Mouse (Mus musculus) lung, embryonic 16.5 days (tissue): ENCODE measurements at regions not wholly inside any gene's neighbourhood (a gene's known extent, or its start where the extent isn't known, plus 50 kb on each side); places are given as distances from the start of the nearest gene placed in this dataset.

Experiments
- ATAC-seq: fragments of 200-750 bp; cut with Nextera tagmentation; 2 replicates; pipeline ENCODE4 v1.8.0; 2017; ENCODE audit warnings: low read depth, mild to moderate bottlenecking, moderate library complexity
- H3K27ac ChIP-seq: fragments of 300-500 bp; sonication (generic); 2 replicates; pipeline ENCODE4 v1.5.1; 2014; ENCODE audit warnings: mild to moderate bottlenecking, control low read depth, low read length
- H3K27me3 ChIP-seq: fragments of 300-500 bp; sonication (generic); 2 replicates; pipeline ENCODE4 v1.6.1; 2014; ENCODE audit warnings: low read depth, low read length, mixed read lengths; ENCODE audit not compliant: control insufficient read depth, insufficient read depth
- H3K36me3 ChIP-seq: fragments of 300-500 bp; sonication (generic); 2 replicates; pipeline ENCODE4 v1.6.1; 2014; ENCODE audit warnings: low read length; ENCODE audit not compliant: control insufficient read depth, insufficient read depth
- H3K4me1 ChIP-seq: fragments of 300-500 bp; sonication (generic); replicated peaks from 2 replicates; pipeline ENCODE4 v1.6.1; 2014; ENCODE audit warnings: low read length, mixed read lengths; ENCODE audit not compliant: control insufficient read depth, insufficient read depth
- H3K4me2 ChIP-seq: fragments of 300-500 bp; sonication (generic); 2 replicates; pipeline ENCODE4 v1.6.1; 2014; ENCODE audit warnings: low read depth, low read length, control low read depth
- H3K4me3 ChIP-seq: fragments of 300-500 bp; sonication (generic); 2 replicates; pipeline ENCODE4 v1.5.1; 2014; ENCODE audit warnings: mild to moderate bottlenecking, low read length, control low read depth
- H3K9ac ChIP-seq: fragments of 300-500 bp; sonication (generic); 2 replicates; pipeline ENCODE4 v1.6.1; 2014; ENCODE audit warnings: low read length, control low read depth
- H3K9me3 ChIP-seq: fragments of 300-500 bp; sonication (generic); 2 replicates; pipeline ENCODE4 v1.6.1; 2016; ENCODE audit warnings: low read length; ENCODE audit not compliant: control insufficient read depth
- WGBS: fragments of 180-500 bp; shearing (Covaris S2); extraction: QIAGEN DNeasy Blood & Tissue Kit; methylation state at CpG from one replicate; pipeline ENCODE4 v1.1.7; 2014; 5-methylcytosine and 5-hydroxymethylcytosine counted together

DNA sequence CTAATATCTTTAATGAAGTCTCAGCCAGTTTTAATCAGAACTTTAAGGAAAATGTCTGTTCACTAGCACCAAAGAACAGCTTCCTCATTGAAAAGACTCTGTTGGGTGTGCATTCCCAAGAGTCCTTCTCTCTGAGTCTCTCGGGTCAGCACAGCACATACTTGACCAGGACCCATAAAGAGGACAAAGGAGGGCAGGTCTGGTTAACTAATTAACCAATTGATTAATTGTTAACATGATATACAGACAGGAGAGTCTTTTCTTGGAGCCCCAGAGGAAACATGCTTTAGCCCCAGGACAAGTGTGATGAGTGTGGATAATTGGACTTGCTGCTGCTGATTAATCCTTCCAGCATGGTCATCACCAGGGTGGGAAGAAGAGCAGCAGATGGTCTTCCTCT lies 93.7 kb downstream of the Gm12689 start:
- Histone ChIP-seq H3K36me3 (no peaks in the 10 kb centered on the region), H3K9me3 (no peaks in the 10 kb centered on the region), H3K27ac (no peak overlapping the region), H3K4me1 (no peaks in the 10 kb centered on the region), H3K4me3 (no peak overlapping the region), H3K27me3 (no peaks in the 10 kb centered on the region), H3K4me2 (no peak overlapping the region), H3K9ac (no peak overlapping the region)
- 72% methylated on average over 1 of the region's 1 CpGs for WGBS
- ATAC-seq = no peak

- H3K4me3 ChIP-seq = no peak overlapping the region
- no peaks in the 10 kb centered on the region for H3K36me3 ChIP-seq
- no peaks in the 10 kb centered on the region for H3K9me3 ChIP-seq
- no peak overlapping the region for H3K9ac ChIP-seq
- WGBS = 82% methylated on average over 5 of the region's 5 CpGs
- no peak overlapping the region for H3K27ac ChIP-seq
- no peak for ATAC-seq
- no peaks in the 10 kb centered on the region for H3K4me1 ChIP-seq
- no peak overlapping the region for H3K4me2 ChIP-seq
- H3K27me3 ChIP-seq = no peaks in the 10 kb centered on the region
These were observed 97.3 kb downstream of the Gm12689 start for GRCm38 (mm10) chr4:99392986-99393385.

- Histone ChIP-seq H3K27me3 (no peaks in the 10 kb centered on the region), H3K27ac (no peak overlapping the region), H3K36me3 (no peaks in the 10 kb centered on the region), H3K9ac (no peak overlapping the region), H3K4me3 (no peak overlapping the region), H3K4me1 (no peaks in the 10 kb centered on the region), H3K4me2 (no peak overlapping the region), H3K9me3 (no peaks in the 10 kb centered on the region)
- 62% methylated on average over 3 of the region's 3 CpGs for WGBS
- no peak for ATAC-seq
These were observed 98.5 kb downstream of the Gm12689 start for GRCm38 (mm10) chr4:99394244-99394643.

DNA sequence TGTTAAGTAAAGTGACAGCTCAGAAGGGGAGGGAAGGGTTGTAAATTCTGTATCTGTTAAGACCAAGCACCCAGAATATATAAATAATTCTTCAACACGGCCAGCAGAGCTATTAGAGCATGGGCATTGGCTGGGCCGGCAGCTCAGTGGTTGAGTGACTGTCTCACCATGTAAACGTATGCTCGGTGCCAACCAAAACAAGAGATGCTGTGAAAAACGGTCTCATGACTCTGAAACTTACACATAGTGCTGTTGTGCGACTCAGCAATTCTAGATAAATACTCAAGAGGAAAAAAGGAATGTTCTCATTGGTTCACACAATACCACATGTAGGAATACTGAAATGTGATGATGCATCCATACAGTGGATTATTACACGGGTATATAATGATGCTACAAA lies 111.8 kb downstream of the Gm12689 start:
- Histone ChIP-seq H3K4me3 (no peak overlapping the region), H3K4me2 (no peak overlapping the region), H3K27me3 (no peaks in the 10 kb centered on the region), H3K4me1 (no peaks in the 10 kb centered on the region), H3K36me3 (no peaks in the 10 kb centered on the region), H3K27ac (no peak overlapping the region), H3K9me3 (no peaks in the 10 kb centered on the region), H3K9ac (no peak overlapping the region)
- 67% methylated on average over 7 of the region's 7 CpGs for WGBS
- no peak for ATAC-seq

- 42% methylated on average over 1 of the region's 1 CpGs for WGBS
These were observed 127.7 kb downstream of the Gm12689 start for GRCm38 (mm10) chr4:99423449-99423848.

DNA sequence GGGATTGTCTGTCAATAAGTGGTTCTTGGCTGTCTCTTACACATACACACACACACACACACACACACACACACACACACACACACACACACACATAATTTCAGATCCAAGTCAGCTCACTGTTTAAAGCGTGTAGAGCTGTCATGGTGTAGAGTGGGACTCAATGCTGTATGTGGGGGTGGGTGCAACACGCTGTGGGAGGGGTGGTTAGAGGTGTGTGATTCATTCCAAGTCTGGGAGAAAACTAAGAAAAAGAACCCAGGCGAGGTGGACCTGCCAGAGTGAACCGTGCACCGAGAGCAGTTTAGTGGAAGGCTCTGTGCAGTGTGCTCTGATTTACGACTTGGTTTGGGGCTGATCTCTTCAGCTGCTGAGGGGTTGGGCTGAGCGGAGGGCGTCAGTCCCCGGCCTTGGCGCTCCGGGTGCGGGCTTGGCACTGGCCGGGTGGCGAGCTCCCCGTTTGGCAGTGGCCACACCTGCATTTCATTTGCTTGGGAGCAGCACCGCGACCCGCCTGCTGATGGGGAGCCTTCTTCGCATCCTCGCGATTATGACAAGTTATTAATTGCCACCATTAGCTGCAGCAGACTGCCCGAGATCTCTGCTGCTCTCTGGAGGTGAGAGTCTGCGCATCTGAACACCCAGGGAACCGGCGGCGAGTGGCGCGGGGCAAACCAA lies 149.5 kb downstream of the Gm12689 start:
- no peaks in the 10 kb centered on the region for H3K36me3 ChIP-seq
- ATAC-seq = no peak
- H3K9ac ChIP-seq = no peak overlapping the region
- H3K4me2 ChIP-seq = peak overlapping the region; percentile 37
- H3K9me3 ChIP-seq = no peaks in the 10 kb centered on the region
- WGBS = 26% methylated on average over 28 of the region's 28 CpGs
- peak overlapping the region; percentile 17; the same call in 1 of the 2 replicates for H3K4me3 ChIP-seq
- no peaks in the 10 kb centered on the region for H3K27me3 ChIP-seq
- no peak overlapping the region for H3K27ac ChIP-seq
- no peaks in the 10 kb centered on the region for H3K4me1 ChIP-seq

More at GRCm38 (mm10) chr4:99423449-99423848, 127.7 kb downstream of the Gm12689 start:
- Histone ChIP-seq H3K9me3 (no peaks in the 10 kb centered on the region), H3K9ac (no peak overlapping the region), H3K36me3 (no peaks in the 10 kb centered on the region), H3K27ac (no peak overlapping the region), H3K4me3 (no peak overlapping the region), H3K4me2 (no peak overlapping the region), H3K27me3 (no peaks in the 10 kb centered on the region), H3K4me1 (no peaks in the 10 kb centered on the region)
- ATAC-seq = no peak

- Histone ChIP-seq H3K36me3 (no peaks in the 10 kb centered on the region), H3K9ac (no peak overlapping the region), H3K4me2 (peak overlapping the region; percentile 37; the same call in 1 of the 2 replicates), H3K4me1 (no peaks in the 10 kb centered on the region), H3K27ac (no peak overlapping the region), H3K27me3 (no peaks in the 10 kb centered on the region), H3K4me3 (no peak overlapping the region), H3K9me3 (no peaks in the 10 kb centered on the region)
- WGBS = 62% methylated on average over 9 of the region's 9 CpGs
- ATAC-seq = no peak
These were observed 150.0 kb downstream of the Gm12689 start for GRCm38 (mm10) chr4:99445755-99446128.

DNA sequence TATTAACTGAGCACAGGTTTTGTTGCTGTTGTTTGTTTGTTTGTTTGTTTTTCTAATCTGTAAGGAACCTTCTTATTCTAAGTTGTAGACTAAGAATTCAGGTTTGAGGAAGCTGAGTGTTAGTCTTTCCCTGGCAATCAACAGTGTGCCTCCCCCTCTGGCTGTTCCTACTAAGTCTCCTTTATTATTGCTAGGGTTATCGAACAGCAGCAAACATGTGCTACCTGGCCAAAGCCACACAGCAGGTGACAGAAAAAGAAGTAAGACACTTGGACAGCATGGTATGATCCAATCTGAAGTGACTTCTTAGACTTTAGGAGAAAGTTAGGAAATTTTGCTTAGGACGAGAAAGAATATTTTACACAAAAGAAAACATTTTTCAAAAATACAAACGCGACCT lies 163.3 kb downstream of the Gm12689 start:
- Histone ChIP-seq H3K4me1 (no peaks in the 10 kb centered on the region), H3K36me3 (no peaks in the 10 kb centered on the region), H3K9ac (no peak overlapping the region), H3K27ac (no peak overlapping the region), H3K27me3 (no peaks in the 10 kb centered on the region; the same call in 1 of the 2 replicates), H3K9me3 (no peaks in the 10 kb centered on the region), H3K4me2 (no peak overlapping the region), H3K4me3 (no peak overlapping the region)
- ATAC-seq = no peak
- 69% methylated on average over 4 of the region's 4 CpGs for WGBS

GRCm38 (mm10) chr4:99459436-99459835 lies 163.7 kb downstream of the Gm12689 start:
- Histone ChIP-seq H3K9me3 (no peaks in the 10 kb centered on the region), H3K4me2 (peak overlapping the region; percentile 17; the same call in 1 of the 2 replicates), H3K4me1 (no peaks in the 10 kb centered on the region), H3K27ac (no peak overlapping the region), H3K27me3 (no peaks in the 10 kb centered on the region; the same call in 1 of the 2 replicates), H3K4me3 (peak overlapping the region; percentile 6; the same call in 1 of the 2 replicates), H3K9ac (no peak overlapping the region), H3K36me3 (no peaks in the 10 kb centered on the region)
- WGBS = 6% methylated on average over 14 of the region's 14 CpGs
- ATAC-seq = 0 out of 2 replicates have a peak, but pooled peaks have one; percentile 47
